Mouse (Mus musculus): ENCODE measurements at regions not wholly inside any gene's neighbourhood (a gene's known extent, or its start where the extent isn't known, plus 50 kb on each side); places are given as distances from the start of the nearest gene placed in this dataset.
"Not testable (repeated sequence)": the region's sequence is repeated elsewhere in the genome, so short reads cannot be mapped to it uniquely, and the experiment has no call there.

GRCm38 (mm10) chr3:147652849-147653248, 800.7 kb downstream of the Ttll7 start:
- H3K27ac ChIP-seq, result no peak overlapping the region
- H3K9ac ChIP-seq (ENCODE audit: low read depth, low read length), result no peak overlapping the region
- no peak overlapping the region for H3K4me2 ChIP-seq (ENCODE audit: low read length)
- no peak for DNase-seq (ENCODE audit: low spot score)
- no peak for TF ChIP-seq CTCF (IDR thresholded peaks at IDR 0.05; ENCODE audit: low read depth)
- no peaks in the 10 kb centered on the region for H3K9me3 ChIP-seq (replicated peaks; ENCODE audit: low read length)
- H3K27me3 ChIP-seq (ENCODE audit: insufficient read depth, low read length), result no peaks in the 10 kb centered on the region
- no peak for ATAC-seq (replicated peaks; ENCODE audit: low FRiP score, low read depth)
- H3K4me1 ChIP-seq (replicated peaks; ENCODE audit: insufficient read depth, low read length), result no peaks in the 10 kb centered on the region
- WGBS, result 65% methylated on average over 6 of the region's 6 CpGs
- no peak overlapping the region for H3K4me3 ChIP-seq (replicated peaks; ENCODE audit: low read depth, low read length)
- H3K36me3 ChIP-seq (ENCODE audit: insufficient read depth, low read length), result no peaks in the 10 kb centered on the region

DNA sequence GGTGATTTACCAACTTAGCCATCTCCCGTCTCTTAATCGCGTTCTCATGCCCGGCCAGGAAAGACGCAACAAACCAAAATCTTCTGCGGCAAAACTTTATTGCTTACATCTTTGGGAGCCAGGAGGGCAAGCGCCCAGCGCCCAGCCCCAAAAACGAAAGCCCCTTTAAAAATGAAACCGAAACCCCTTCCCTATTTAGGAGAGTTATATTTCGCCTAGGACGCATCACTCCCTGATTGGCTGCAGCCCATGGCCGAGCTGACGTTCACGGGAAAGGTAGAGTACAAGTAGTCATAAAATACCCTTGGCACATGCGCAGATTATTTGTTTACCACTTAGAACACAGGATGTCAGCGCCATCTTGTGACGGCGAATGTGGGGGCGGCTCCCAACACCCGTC, 783.3 kb downstream of the Ttll7 start:
- not testable (repeated sequence) for H3K4me3 ChIP-seq (replicated peaks; ENCODE audit: low read depth, low read length); H3K4me2 ChIP-seq (ENCODE audit: low read length); H3K27ac ChIP-seq; ATAC-seq (replicated peaks; ENCODE audit: low FRiP score, low read depth); H3K4me1 ChIP-seq (replicated peaks; ENCODE audit: insufficient read depth, low read length); H3K27me3 ChIP-seq (ENCODE audit: insufficient read depth, low read length); H3K9me3 ChIP-seq (replicated peaks; ENCODE audit: low read length); DNase-seq (ENCODE audit: low spot score); H3K9ac ChIP-seq (ENCODE audit: low read depth, low read length); H3K36me3 ChIP-seq (ENCODE audit: insufficient read depth, low read length)
- 94% methylated on average over 17 of the region's 21 CpGs for WGBS

- H3K27me3 ChIP-seq (ENCODE audit: insufficient read depth, low read length), result no peaks in the 10 kb centered on the region
- ATAC-seq (replicated peaks; ENCODE audit: low FRiP score, low read depth) (no peak), DNase-seq (ENCODE audit: low spot score) (no peak)
- no peaks in the 10 kb centered on the region for H3K4me1 ChIP-seq (replicated peaks; ENCODE audit: insufficient read depth, low read length)
- no peak overlapping the region for H3K4me2 ChIP-seq (ENCODE audit: low read length)
- H3K4me3 ChIP-seq (replicated peaks; ENCODE audit: low read depth, low read length), result no peak overlapping the region
- no peak for TF ChIP-seq CTCF (IDR thresholded peaks at IDR 0.05; ENCODE audit: low read depth)
- no peak overlapping the region for H3K9ac ChIP-seq (ENCODE audit: low read depth, low read length)
- no peaks in the 10 kb centered on the region for H3K9me3 ChIP-seq (replicated peaks; ENCODE audit: low read length)
- H3K27ac ChIP-seq, result no peak overlapping the region
- no peaks in the 10 kb centered on the region for H3K36me3 ChIP-seq (ENCODE audit: insufficient read depth, low read length)
- WGBS, result 66% methylated on average over 3 of the region's 3 CpGs
These were observed 779.0 kb downstream of the Ttll7 start for GRCm38 (mm10) chr3:147631151-147631550.

DNA sequence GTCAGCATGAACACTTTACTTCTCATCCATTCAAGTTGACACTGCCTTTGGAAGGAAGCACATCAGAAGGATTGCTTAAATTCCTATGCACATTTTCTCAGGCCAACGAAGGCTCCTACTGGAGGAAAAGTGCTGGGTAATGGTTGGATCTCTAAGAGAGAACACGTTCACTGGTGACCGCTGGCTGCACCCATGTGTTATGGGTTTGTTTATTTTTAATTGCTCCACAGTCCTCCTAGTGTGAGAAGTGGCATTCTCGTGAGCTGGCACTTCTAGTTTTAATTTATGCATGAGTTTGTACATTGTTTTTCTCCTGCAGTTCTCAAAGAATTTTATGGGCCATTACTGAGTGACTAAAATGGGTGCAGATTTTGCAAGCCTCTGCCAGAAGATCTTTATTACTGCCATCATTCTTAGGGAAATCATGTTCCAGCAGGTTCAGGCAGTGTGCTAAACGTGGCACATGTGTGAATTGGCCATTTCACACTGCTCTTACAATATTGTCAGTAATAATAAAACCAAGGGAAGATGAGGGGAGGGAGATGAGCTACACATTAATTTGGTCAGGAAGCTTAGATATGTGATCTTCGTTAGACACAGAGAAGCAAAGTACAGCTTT, 731.6 kb downstream of the Ttll7 start:
- Histone ChIP-seq H3K9ac (ENCODE audit: low read depth, low read length) (no peak overlapping the region), H3K9me3 (replicated peaks; ENCODE audit: low read length) (no peaks in the 10 kb centered on the region), H3K36me3 (ENCODE audit: insufficient read depth, low read length) (no peaks in the 10 kb centered on the region), H3K27ac (no peak overlapping the region), H3K4me1 (replicated peaks; ENCODE audit: insufficient read depth, low read length) (no peaks in the 10 kb centered on the region), H3K27me3 (ENCODE audit: insufficient read depth, low read length) (no peaks in the 10 kb centered on the region), H3K4me2 (ENCODE audit: low read length) (no peak overlapping the region), H3K4me3 (replicated peaks; ENCODE audit: low read depth, low read length) (no peak overlapping the region)
- WGBS, result 33% methylated on average over 6 of the region's 6 CpGs
- no peak for TF ChIP-seq CTCF (IDR thresholded peaks at IDR 0.05; ENCODE audit: low read depth)
- ATAC-seq (replicated peaks; ENCODE audit: low FRiP score, low read depth), result no peak
- DNase-seq (ENCODE audit: low spot score), result no peak

DNA sequence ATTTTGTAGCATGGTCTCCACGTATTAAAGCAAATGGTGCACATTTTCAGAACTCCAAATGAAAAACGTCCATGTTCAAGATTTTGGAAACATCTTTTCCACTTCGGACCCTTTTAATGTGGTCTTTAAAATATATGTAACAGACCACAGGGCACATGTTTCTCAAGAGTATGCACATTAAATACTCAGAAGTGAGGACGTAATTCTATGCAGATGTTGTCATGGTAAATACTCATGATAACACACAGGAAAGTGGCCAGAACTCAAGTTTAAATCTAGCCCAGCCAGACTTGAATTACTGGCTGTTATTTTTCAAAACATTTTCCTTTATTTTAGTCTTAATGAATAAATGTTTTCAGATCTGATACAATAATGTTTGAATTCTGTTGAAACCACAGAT, 719.7 kb downstream of the Ttll7 start:
- DNase-seq (ENCODE audit: low spot score), result no peak
- no peaks in the 10 kb centered on the region for H3K9me3 ChIP-seq (replicated peaks; ENCODE audit: low read length)
- H3K9ac ChIP-seq (ENCODE audit: low read depth, low read length), result no peak overlapping the region
- WGBS, result 60% methylated on average over 4 of the region's 4 CpGs
- no peak for ATAC-seq (replicated peaks; ENCODE audit: low FRiP score, low read depth)
- TF ChIP-seq CTCF (IDR thresholded peaks at IDR 0.05; ENCODE audit: low read depth), result no peak
- no peak overlapping the region for H3K4me3 ChIP-seq (replicated peaks; ENCODE audit: low read depth, low read length)
- H3K4me1 ChIP-seq (replicated peaks; ENCODE audit: insufficient read depth, low read length), result no peaks in the 10 kb centered on the region
- no peaks in the 10 kb centered on the region for H3K27me3 ChIP-seq (ENCODE audit: insufficient read depth, low read length)
- H3K4me2 ChIP-seq (ENCODE audit: low read length), result no peak overlapping the region
- no peaks in the 10 kb centered on the region for H3K36me3 ChIP-seq (ENCODE audit: insufficient read depth, low read length)
- no peak overlapping the region for H3K27ac ChIP-seq

DNA sequence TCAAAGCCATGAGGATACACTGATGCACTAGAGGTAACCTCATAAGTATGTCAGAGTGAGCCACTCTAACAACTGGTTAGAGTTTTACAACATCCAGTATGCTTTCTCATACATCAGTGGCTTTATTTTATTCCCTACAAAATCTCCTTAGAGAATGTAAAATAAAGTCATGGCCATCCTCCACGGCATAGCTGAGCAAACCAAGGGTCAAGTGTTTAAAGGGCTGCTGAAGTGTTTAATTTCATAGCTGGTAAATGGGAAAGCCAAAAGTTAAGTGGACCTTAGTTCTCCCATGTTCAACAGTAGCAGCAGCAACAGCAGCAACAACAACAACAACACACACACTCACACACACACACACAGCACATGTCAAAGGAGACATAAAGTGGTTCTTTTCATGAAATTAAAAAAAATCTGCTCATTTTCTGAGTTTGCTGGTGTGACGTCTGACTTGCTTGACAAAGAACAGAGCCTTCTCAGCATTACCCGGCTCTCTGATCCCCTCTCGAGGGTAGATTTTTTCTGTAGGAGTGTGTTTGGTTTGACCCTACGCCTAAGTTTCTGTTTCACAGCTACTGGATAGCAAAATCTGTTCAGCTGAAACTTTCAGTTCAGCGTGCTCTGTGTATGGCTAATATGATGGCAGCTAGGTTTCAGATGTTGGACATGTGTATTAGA, 693.3 kb downstream of the Ttll7 start:
- no peak for TF ChIP-seq CTCF (IDR thresholded peaks at IDR 0.05; ENCODE audit: low read depth)
- H3K36me3 ChIP-seq (ENCODE audit: insufficient read depth, low read length), result no peaks in the 10 kb centered on the region
- H3K4me1 ChIP-seq (replicated peaks; ENCODE audit: insufficient read depth, low read length), result no peaks in the 10 kb centered on the region
- WGBS, result 35% methylated on average over 6 of the region's 6 CpGs
- H3K4me3 ChIP-seq (replicated peaks; ENCODE audit: low read depth, low read length), result no peak overlapping the region
- ATAC-seq (replicated peaks; ENCODE audit: low FRiP score, low read depth) (no peak), DNase-seq (ENCODE audit: low spot score) (peak; percentile 6)
- H3K9me3 ChIP-seq (replicated peaks; ENCODE audit: low read length), result no peaks in the 10 kb centered on the region
- H3K27me3 ChIP-seq (ENCODE audit: insufficient read depth, low read length), result no peaks in the 10 kb centered on the region
- no peak overlapping the region for H3K4me2 ChIP-seq (ENCODE audit: low read length)
- H3K27ac ChIP-seq, result no peak overlapping the region
- H3K9ac ChIP-seq (ENCODE audit: low read depth, low read length), result no peak overlapping the region

GRCm38 (mm10) chr3:147542285-147542684, 690.1 kb downstream of the Ttll7 start:
- ATAC-seq (replicated peaks; ENCODE audit: low FRiP score, low read depth), result no peak
- 91% methylated on average over 4 of the region's 4 CpGs for WGBS

More at GRCm38 (mm10) chr3:147542285-147542684, 690.1 kb downstream of the Ttll7 start:
- Histone ChIP-seq H3K36me3 (ENCODE audit: insufficient read depth, low read length) (no peaks in the 10 kb centered on the region), H3K27ac (no peak overlapping the region), H3K4me3 (replicated peaks; ENCODE audit: low read depth, low read length) (no peak overlapping the region), H3K27me3 (ENCODE audit: insufficient read depth, low read length) (no peaks in the 10 kb centered on the region), H3K9me3 (replicated peaks; ENCODE audit: low read length) (no peaks in the 10 kb centered on the region), H3K9ac (ENCODE audit: low read depth, low read length) (no peak overlapping the region), H3K4me2 (ENCODE audit: low read length) (no peak overlapping the region), H3K4me1 (replicated peaks; ENCODE audit: insufficient read depth, low read length) (no peaks in the 10 kb centered on the region)
- no peak for DNase-seq (ENCODE audit: low spot score)
- TF ChIP-seq CTCF (IDR thresholded peaks at IDR 0.05; ENCODE audit: low read depth), result no peak
